Mouse (Mus musculus) small intestine, adult 2 months (tissue): ENCODE measurements around the gene Ppp1r21. TPM values are rescaled to one million over a fixed set of nuclear protein-coding genes. Genes with fewer than 3 reads are reported as not detected.

Experiments
- H3K27ac ChIP-seq: fragments of 200-500 bp; 2 replicates; pipeline ENCODE4 v1.5.1; 2012; ENCODE audit warnings: low read depth, low read length, control low read depth, inconsistent platforms; ENCODE audit not compliant: insufficient read depth
- H3K27me3 ChIP-seq: fragments of 200-500 bp; 2 replicates; pipeline ENCODE4 v1.6.1; 2012; ENCODE audit warnings: mild to moderate bottlenecking, moderate library complexity, low read length, inconsistent platforms; ENCODE audit not compliant: control insufficient read depth, insufficient read depth
- H3K36me3 ChIP-seq: fragments of 200-500 bp; 2 replicates; pipeline ENCODE4 v1.6.1; 2012; ENCODE audit warnings: mild to moderate bottlenecking, low read length, control low read depth, inconsistent platforms; ENCODE audit not compliant: control insufficient read depth, insufficient read depth
- H3K4me1 ChIP-seq: fragments of 200-500 bp; 2 replicates; pipeline ENCODE4 v1.6.1; 2012; ENCODE audit warnings: low read length, inconsistent platforms, mixed read lengths; ENCODE audit not compliant: control insufficient read depth, insufficient read depth, insufficient read length
- H3K4me3 ChIP-seq: fragments of 200-500 bp; 2 replicates; pipeline ENCODE4 v1.5.1; 2012; ENCODE audit warnings: low read depth, mild to moderate bottlenecking, control low read depth, inconsistent platforms, low read length, moderate library complexity
- CTCF ChIP-seq: fragments of 200-500 bp; IDR thresholded peaks from 2 replicates; pipeline ENCODE4 v1.5.1; 2012; ENCODE audit warnings: low read depth, mild to moderate bottlenecking, control low read depth, inconsistent platforms, low read length, moderate library complexity, mixed read lengths; ENCODE audit not compliant: insufficient replicate concordance, insufficient read length; ENCODE audit errors: extremely low read depth
- POLR2A ChIP-seq: fragments of 200-500 bp; IDR thresholded peaks from 2 replicates; pipeline ENCODE4 v1.6.1; 2012; ENCODE audit warnings: low read depth, mild to moderate bottlenecking, control low read depth, inconsistent platforms, low read length, moderate library complexity
- WGBS: fragments of 180-500 bp; shearing (Covaris S2); methylation state at CpG from one replicate; pipeline ENCODE4 v1.1.7; 2018; 5-methylcytosine and 5-hydroxymethylcytosine counted together
- polyA plus RNA-seq: library from polyadenylated mRNA; depleted of rRNA; stranded (reverse); fragments of >200 nt; gene quantifications from 2 replicates; pipeline ENCODE4 v1.2.3, GENCODE M21; 2012; rRNA removed

Ppp1r21 gene
- 7.7 and 15.7 TPM in 2 replicates for polyA plus RNA-seq

- Histone ChIP-seq H3K4me1 (peaks cover 4% of the 10 kb centered on the region; the same call in 1 of the 2 replicates), H3K36me3 (no peaks in the 10 kb centered on the region), H3K27ac (peak within 1 kb of the TSS; percentile 8; the same call in 1 of the 2 replicates), H3K4me3 (peak within 1 kb of the TSS; percentile 98), H3K27me3 (no peaks in the 10 kb centered on the region)
- 6% methylated on average over 48 of the region's 49 CpGs for WGBS
- TF ChIP-seq CTCF: no peak
- peak; percentile 68; the same call in 1 of the 2 replicates for TF ChIP-seq POLR2A
Measured at GRCm38 (mm10) chr17:88529519-88530235, at the start of gene Ppp1r21. Ppp1r21 (plus strand) TSS chr17:88530118.

GRCm38 (mm10) chr17:88480369-88480768, 49.5 kb upstream of the Ppp1r21 start:
- Histone ChIP-seq H3K27me3 (no peaks in the 10 kb centered on the region), H3K4me3 (no peak overlapping the region), H3K36me3 (peaks cover 18% of the 10 kb centered on the region), H3K27ac (no peak overlapping the region), H3K4me1 (0 out of 2 replicates have a peak, but pooled peaks cover 1% of the 10 kb centered on the region)
- 86% methylated on average over 10 of the region's 10 CpGs for WGBS
- no peak for TF ChIP-seq POLR2A
- no peak for TF ChIP-seq CTCF

DNA sequence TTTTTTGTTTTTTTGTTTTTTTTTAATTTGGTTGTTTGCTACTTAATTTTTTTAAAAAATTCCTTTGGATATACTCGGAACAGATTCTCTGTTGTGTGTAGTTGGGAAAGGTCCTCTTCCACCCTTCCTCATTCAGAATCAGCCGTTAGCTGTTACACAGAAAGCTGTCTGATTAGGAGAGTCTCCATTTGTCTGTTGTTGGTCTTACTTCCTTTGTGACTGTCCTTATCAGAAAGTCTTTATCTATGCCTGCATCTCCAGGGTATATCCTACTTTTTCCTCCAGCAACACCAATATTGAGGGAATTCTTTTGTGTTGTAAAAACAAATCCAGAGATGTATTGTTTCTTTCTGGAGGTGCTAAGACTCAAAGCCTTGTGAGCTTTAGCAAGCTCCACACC, 48.9 kb upstream of the Ppp1r21 start:
- Histone ChIP-seq H3K27ac (no peak overlapping the region), H3K27me3 (no peaks in the 10 kb centered on the region; the same call in 1 of the 2 replicates), H3K36me3 (peaks cover 16% of the 10 kb centered on the region), H3K4me1 (0 out of 2 replicates have a peak, but pooled peaks cover 1% of the 10 kb centered on the region), H3K4me3 (no peak overlapping the region)
- TF ChIP-seq POLR2A (no peak), CTCF (no peak)
- WGBS: 83% methylated on average over 2 of the region's 2 CpGs

DNA sequence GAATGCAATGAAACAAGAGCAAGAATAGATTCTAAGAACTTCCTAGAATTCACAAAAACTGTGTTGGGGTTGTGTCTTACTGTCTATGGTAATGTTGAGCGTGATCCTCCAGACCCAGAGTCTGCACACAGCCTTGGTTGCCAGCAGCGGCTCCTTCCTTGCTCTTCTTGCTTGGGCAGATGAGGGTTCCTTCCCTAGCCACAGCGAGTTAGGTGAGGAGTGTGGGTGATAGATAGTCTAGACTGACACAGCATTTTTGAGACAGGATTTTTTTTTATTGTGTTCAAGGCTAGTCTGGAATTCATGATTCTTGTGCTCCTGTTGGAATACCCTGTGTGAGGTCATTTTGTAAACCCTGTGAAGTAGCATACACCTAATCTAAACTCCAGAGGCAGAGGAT, 48.3 kb upstream of the Ppp1r21 start:
- no peak for TF ChIP-seq POLR2A
- TF ChIP-seq CTCF: no peak
- 0 out of 2 replicates have a peak, but pooled peaks cover 1% of the 10 kb centered on the region for H3K4me1 ChIP-seq
- H3K27me3 ChIP-seq: no peaks in the 10 kb centered on the region; the same call in 1 of the 2 replicates
- H3K36me3 ChIP-seq: peaks cover 19% of the 10 kb centered on the region
- 96% methylated on average over 3 of the region's 3 CpGs for WGBS
- no peak overlapping the region for H3K4me3 ChIP-seq
- H3K27ac ChIP-seq: no peak overlapping the region

- no peaks in the 10 kb centered on the region; the same call in 1 of the 2 replicates for H3K27me3 ChIP-seq
- H3K4me1 ChIP-seq: no peaks in the 10 kb centered on the region
- WGBS: 88% methylated on average over 11 of the region's 11 CpGs
- H3K27ac ChIP-seq: no peak overlapping the region
- TF ChIP-seq CTCF (no peak), POLR2A (no peak)
- peaks cover 22% of the 10 kb centered on the region for H3K36me3 ChIP-seq
- no peak overlapping the region for H3K4me3 ChIP-seq
Measured at GRCm38 (mm10) chr17:88484539-88484938, 45.4 kb upstream of the Ppp1r21 start.

- Histone ChIP-seq H3K4me1 (no peaks in the 10 kb centered on the region), H3K27me3 (no peaks in the 10 kb centered on the region; the same call in 1 of the 2 replicates), H3K36me3 (peaks cover 22% of the 10 kb centered on the region), H3K27ac (no peak overlapping the region), H3K4me3 (no peak overlapping the region)
- TF ChIP-seq CTCF (no peak), POLR2A (no peak)
- WGBS: 98% methylated on average over 1 of the region's 1 CpGs
Measured at GRCm38 (mm10) chr17:88484951-88485350, 45.0 kb upstream of the Ppp1r21 start.

- no peaks in the 10 kb centered on the region for H3K4me1 ChIP-seq
Measured at GRCm38 (mm10) chr17:88490546-88490945, 39.4 kb upstream of the Ppp1r21 start.

More at GRCm38 (mm10) chr17:88490546-88490945, 39.4 kb upstream of the Ppp1r21 start:
- peaks cover 19% of the 10 kb centered on the region for H3K36me3 ChIP-seq
- no peak overlapping the region for H3K27ac ChIP-seq
- WGBS: 89% methylated on average over 10 of the region's 10 CpGs
- no peak overlapping the region for H3K4me3 ChIP-seq
- TF ChIP-seq POLR2A: no peak
- TF ChIP-seq CTCF: no peak
- no peaks in the 10 kb centered on the region; the same call in 1 of the 2 replicates for H3K27me3 ChIP-seq
